Comparison of ENCODE assay signal across 8 mouse cellular contexts in the genomic region with DNA sequence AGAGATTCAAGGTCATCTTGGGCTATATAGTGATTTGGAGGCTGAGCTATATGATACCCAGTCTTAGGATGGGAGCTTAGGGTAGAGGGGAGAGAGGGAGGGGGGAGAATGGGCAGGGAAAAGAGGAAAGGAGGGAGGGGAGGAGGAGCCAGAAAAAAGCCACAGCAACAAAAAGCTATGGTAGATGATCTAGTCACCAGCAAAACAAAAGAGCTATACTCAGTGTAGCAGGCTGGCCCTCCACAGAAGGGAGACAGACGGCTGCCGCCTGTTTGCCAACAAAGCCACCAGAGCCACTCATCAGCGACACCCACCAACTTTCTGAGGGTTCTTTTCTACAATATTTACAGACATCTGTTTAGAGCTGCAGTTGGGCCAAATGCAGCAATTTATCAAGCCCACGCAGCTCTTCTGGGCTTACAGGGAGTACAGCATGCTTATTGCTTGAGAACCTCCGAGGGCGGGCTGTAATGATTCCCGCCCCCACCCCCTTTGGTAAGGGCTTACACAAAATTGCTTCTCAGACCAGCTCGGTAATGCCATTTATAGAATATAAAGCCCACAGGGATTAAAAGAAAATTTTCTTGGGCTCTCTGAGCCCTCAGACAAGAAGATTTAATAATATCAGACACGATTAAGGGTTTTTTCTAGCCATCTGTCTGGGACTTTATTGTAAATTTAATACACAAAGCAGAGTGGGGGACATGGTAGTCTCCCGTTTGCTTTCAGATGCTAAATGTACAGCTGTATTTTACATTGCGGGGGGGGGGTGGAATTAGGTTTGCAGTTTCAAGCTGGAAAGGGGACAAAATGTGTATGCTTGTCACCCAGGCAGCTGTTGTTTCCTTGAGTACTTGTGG.
DNase-seq lines count a peak whose midpoint lies in the region; ATAC-seq and TF ChIP-seq lines count a peak whose summit lies in the region.

No protein-coding gene starts in this region.

- H3K27ac ChIP-seq in cerebellum, adult 2 months (ENCODE audit: insufficient read depth, low read length): no peak overlapping the region
- peak overlapping the region; percentile 84 for H3K27ac ChIP-seq in hindbrain, embryonic 14.5 days
- H3K27ac ChIP-seq in stomach, embryonic 14.5 days (ENCODE audit: low read length): 0 out of 2 replicates have a peak overlapping the region, but pooled peaks have one; percentile 0

- H3K4me2 ChIP-seq in hindbrain, embryonic 14.5 days (replicated peaks): peak overlapping the region; percentile 24; the same call in 1 of the 2 replicates
- H3K4me2 ChIP-seq in stomach, embryonic 14.5 days (replicated peaks; ENCODE audit: low read depth, low read length): no peak overlapping the region; the same call in 1 of the 2 replicates

- 64% methylated on average over 11 of the region's 11 CpGs for whole genome bisulfite sequencing in cerebellum, adult 2 months
- 20% methylated on average over 11 of the region's 11 CpGs for WGBS in hindbrain, embryonic 14.5 days
- 37% methylated on average over 11 of the region's 11 CpGs for WGBS in stomach, embryonic 14.5 days

- DNase-seq in cerebellum, adult 2 months: peak; percentile 71 to 82
- peak; percentile 35 for DNase-seq in embryo, embryonic 10.5 days (ENCODE audit: low spot score)
- peak; percentile 64 for DNase-seq in hindbrain, embryonic 14.5 days (ENCODE audit: low spot score)
- DNase-seq in lung, postnatal 4 days: peak; percentile 10 to 31
- DNase-seq in spleen, adult 12 weeks (ENCODE audit: low spot score): no peak
- DNase-seq in adrenal gland, postnatal 4 days (ENCODE audit: low spot score in 2 of 2): no peak

- peaks cover 3% of the 10 kb centered on the region; the same call in 1 of the 2 replicates for H3K4me1 ChIP-seq in cerebellum, adult 2 months (ENCODE audit: control insufficient read depth, insufficient read depth, low read length)
- peaks cover 30% of the 10 kb centered on the region for H3K4me1 ChIP-seq in hindbrain, embryonic 14.5 days (replicated peaks; ENCODE audit: control insufficient read depth, insufficient read depth, low read length)
- H3K4me1 ChIP-seq in stomach, embryonic 14.5 days (ENCODE audit: control insufficient read depth, insufficient read depth, low read length): no peaks in the 10 kb centered on the region

- ATAC-seq in hindbrain, embryonic 14.5 days (ENCODE audit: low FRiP score): peak; percentile 81
- ATAC-seq in stomach, embryonic 14.5 days (ENCODE audit: insufficient number of reproducible peaks, insufficient read depth, low FRiP score, low read depth): peak; percentile 76; the same call in 1 of the 2 replicates
- ATAC-seq in monocyte, adult 5-6 weeks (replicated peaks; ENCODE audit: insufficient number of reproducible peaks, low FRiP score, low TSS enrichment, poor library complexity, severe bottlenecking): no peak

- H3K9ac ChIP-seq in hindbrain, embryonic 14.5 days: no peak overlapping the region
- H3K9ac ChIP-seq in stomach, embryonic 14.5 days (replicated peaks; ENCODE audit: low read depth, low read length): no peak overlapping the region

- TF ChIP-seq CTCF in cerebellum, adult 2 months (IDR thresholded peaks at IDR 0.05; ENCODE audit: borderline replicate concordance, insufficient read depth, low read depth, low read length): no peak

- no peak for TF ChIP-seq POLR2A in cerebellum, adult 2 months (IDR thresholded peaks at IDR 0.05; ENCODE audit: borderline replicate concordance, insufficient read depth, low read length)

- no peaks in the 10 kb centered on the region for H3K9me3 ChIP-seq in hindbrain, embryonic 14.5 days (ENCODE audit: control insufficient read depth, low read length)
- no peaks in the 10 kb centered on the region for H3K9me3 ChIP-seq in stomach, embryonic 14.5 days (ENCODE audit: control insufficient read depth, low read depth, low read length)

- no peaks in the 10 kb centered on the region for H3K36me3 ChIP-seq in hindbrain, embryonic 14.5 days (replicated peaks; ENCODE audit: control insufficient read depth, insufficient read depth)
- H3K36me3 ChIP-seq in stomach, embryonic 14.5 days (ENCODE audit: control insufficient read depth, insufficient read depth, low read length): no peaks in the 10 kb centered on the region

- H3K4me3 ChIP-seq in cerebellum, adult 2 months (replicated peaks; ENCODE audit: insufficient read depth, low read depth, low read length): no peak overlapping the region
- H3K4me3 ChIP-seq in hindbrain, embryonic 14.5 days (replicated peaks; ENCODE audit: low read length): no peak overlapping the region
- H3K4me3 ChIP-seq in stomach, embryonic 14.5 days (ENCODE audit: low read depth, low read length): no peak overlapping the region

- no peaks in the 10 kb centered on the region for H3K27me3 ChIP-seq in cerebellum, adult 2 months (ENCODE audit: control insufficient read depth, insufficient read depth, low read length)
- H3K27me3 ChIP-seq in hindbrain, embryonic 14.5 days (ENCODE audit: control insufficient read depth, insufficient read depth, low read length): no peaks in the 10 kb centered on the region
- no peaks in the 10 kb centered on the region for H3K27me3 ChIP-seq in stomach, embryonic 14.5 days (ENCODE audit: control insufficient read depth, insufficient read depth, low read length)

Comparison
In these comparisons a context has a peak if more than half of its experiments do, and no peak if none do; other contexts are left out.
1. DNase-seq: peak in cerebellum, adult 2 months (2 of 2), embryo, embryonic 10.5 days (single experiment), hindbrain, embryonic 14.5 days (single experiment) and lung, postnatal 4 days (2 of 2); none in spleen, adult 12 weeks (single experiment) and adrenal gland, postnatal 4 days (0 of 2).